Mouse (Mus musculus) left cerebral cortex, postnatal 4 days (tissue): ENCODE measurements around the gene Grhpr. TPM values are rescaled to one million over a fixed set of nuclear protein-coding genes. Genes with fewer than 3 reads are reported as not detected.
"Not testable (repeated sequence)": the region's sequence is repeated elsewhere in the genome, so short reads cannot be mapped to it uniquely, and the experiment has no call there.

Source experiments
- DNase-seq: peaks from one replicate; pipeline ENCODE4 v3.0.0-alpha.2; 2022
- intact Hi-C: fragments of 180-260 bp; cut with DNase I; formaldehyde crosslinking; loops from one replicate; pipeline ENCODE4 v1.15.1; 2025
- total RNA-seq, 2 experiments: library from RNA; stranded (reverse); gene quantifications; 2 replicates each; pipeline ENCODE4 v1.2.3; 2021

The Grhpr gene
- total RNA-seq, 2 experiments from 2014 or later = 9.8 to 12.0 TPM

DNA sequence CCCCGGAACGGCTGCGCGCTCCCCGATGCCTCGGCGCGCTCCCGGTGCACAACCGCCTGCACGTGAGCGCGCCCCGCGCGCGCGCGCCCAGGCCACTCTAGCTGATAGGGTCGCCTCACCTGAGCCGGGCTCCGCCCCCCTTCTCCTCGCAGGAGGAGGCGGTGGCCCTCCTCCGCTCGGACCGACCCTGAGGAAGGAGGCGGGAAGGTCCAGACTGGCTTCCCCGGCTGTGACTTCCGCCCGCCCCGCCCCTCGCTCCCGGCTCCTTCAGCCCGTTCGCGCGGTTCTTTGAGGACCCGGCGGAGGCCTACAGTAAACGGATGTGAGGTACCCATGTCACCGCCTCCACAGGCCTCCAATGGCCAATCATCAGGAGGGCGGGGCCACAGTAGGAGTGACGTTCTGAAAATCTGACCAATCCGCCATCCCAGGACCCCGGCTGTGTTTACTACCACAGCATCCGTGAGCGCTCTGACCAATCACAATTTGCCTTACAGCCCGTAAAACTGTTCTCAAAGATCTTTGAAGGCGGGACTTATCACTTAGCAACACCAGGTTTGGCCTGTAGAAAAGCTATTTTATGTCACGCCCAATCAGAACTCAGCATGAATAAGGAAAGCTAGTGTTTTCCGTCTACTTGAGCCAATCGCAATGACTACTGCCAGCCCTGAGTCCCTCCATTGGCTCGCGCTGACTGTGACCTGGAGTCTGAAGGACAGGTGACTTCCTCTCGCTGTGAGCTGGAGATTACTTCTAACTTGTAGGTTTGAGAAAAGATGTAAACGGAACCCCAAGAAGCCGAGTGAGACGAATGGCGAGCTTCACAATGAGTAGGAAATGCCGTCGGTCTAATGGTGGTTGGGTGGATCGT, 31.1 kb downstream of the Grhpr start, which contains the start of gene Zbtb5:
Zbtb5 (minus strand) TSS at position 308 of the 871 bp plus-strand sequence.
- DNase-seq = peak; percentile 100
- intact Hi-C loops = no loop called here

DNA sequence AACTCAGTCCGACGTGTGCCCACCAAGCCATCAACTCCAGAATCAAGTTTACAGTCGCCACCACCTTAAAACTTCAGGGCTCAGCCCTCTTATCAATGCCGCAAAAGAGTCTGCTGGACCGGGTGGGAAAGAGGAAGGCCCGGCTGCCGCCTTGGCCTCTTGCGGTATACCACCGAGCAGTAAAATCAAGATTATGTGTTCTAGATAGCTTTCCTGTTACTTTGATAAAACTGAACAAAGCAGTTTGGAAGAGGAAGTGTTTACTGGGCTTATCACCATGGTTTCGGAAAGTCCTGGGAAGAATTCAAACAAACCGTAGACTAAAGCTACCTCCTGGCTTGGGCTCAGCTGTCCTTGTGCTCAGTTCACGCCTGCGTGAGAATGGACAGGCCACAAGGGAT, 31.8 kb downstream of the Grhpr start:
- intact Hi-C loops = no loop called here
- no peak for DNase-seq

- no peak for DNase-seq
- intact Hi-C loops = no loop called here
Measured at GRCm38 (mm10) chr4:45013537-45013936, 32.3 kb downstream of the Grhpr start.

DNA sequence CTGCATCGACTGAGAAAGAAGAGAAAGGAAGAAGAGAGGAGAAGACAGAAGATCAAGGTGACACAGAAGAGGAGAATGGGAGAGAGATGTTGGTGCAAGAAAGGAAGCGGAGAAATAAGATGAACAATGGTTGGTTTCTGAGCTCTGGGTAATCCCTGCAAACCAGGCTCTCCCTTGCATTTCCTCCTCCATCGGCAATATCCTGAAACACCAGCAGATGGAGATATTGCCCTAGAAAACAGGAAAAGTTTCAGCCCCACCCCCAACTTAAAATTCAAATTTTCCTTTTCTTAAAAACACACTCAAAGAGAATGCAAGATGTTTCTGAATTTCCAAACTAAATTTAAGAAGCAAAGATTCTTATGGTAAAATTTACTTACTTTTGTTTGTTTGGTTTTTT, 34.4 kb downstream of the Grhpr start:
- DNase-seq = peak; percentile 34
- intact Hi-C loops = loop anchor here (5.0 kb wide), 2 partner anchors 267 to 1117 kb away; no protein-coding TSS in a partner anchor

- peak; percentile 90 for DNase-seq
- intact Hi-C loops = loop anchor here (5.0 kb wide), 2 partner anchors 264 to 1114 kb away; no protein-coding TSS in a partner anchor
Measured at GRCm38 (mm10) chr4:45018452-45018980, 37.3 kb downstream of the Grhpr start, which contains the start of gene Polr1e. Gene Polr1e, plus strand, starts transcription at chr4:45018583.

DNA sequence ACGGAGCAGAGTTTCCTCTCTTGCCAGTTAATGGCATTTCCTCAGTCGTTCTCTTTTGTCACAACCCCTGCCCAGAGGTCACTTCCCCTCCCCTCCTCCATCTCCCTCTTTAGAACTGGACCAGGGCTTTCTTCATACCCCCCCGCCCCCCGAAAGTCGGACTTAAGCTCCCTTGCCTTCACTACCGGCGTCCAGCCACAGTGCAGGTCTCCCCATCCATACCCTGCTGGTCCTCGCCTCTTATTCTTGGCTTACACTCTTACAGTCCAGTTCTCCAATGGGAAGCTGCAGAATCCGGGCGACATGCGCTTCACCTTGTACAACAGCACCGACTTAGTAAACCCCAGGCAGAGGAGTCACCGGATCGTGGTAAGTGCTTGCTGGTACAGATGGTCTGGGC, 37.8 kb downstream of the Grhpr start:
- intact Hi-C loops = loop anchor here (5.0 kb wide), 2 partner anchors 263 to 1113 kb away; no protein-coding TSS in a partner anchor

GRCm38 (mm10) chr4:45026459-45026858, 45.3 kb downstream of the Grhpr start:
- intact Hi-C loops = no loop called here
- DNase-seq = no peak

More for the DNA sequence above, 37.8 kb downstream of the Grhpr start:
- no peak for DNase-seq

- intact Hi-C loops = loop anchor here (10.0 kb wide), 1 partner anchor 272 kb away; no protein-coding TSS in a partner anchor
- DNase-seq = no peak
Measured at GRCm38 (mm10) chr4:45032586-45032985, 51.4 kb downstream of the Grhpr start.

GRCm38 (mm10) chr4:45034693-45035628, 53.8 kb downstream of the Grhpr start:
- DNase-seq = peak; percentile 37
- intact Hi-C loops = loop anchor here (10.0 kb wide), 1 partner anchor 270 kb away; no protein-coding TSS in a partner anchor

- DNase-seq = no peak
- intact Hi-C loops = loop anchor here (10.0 kb wide), 1 partner anchor 269 kb away; no protein-coding TSS in a partner anchor
Measured at GRCm38 (mm10) chr4:45036048-45036447, 54.9 kb downstream of the Grhpr start.

GRCm38 (mm10) chr4:45036571-45036970, 55.4 kb downstream of the Grhpr start:
- DNase-seq = no peak
- intact Hi-C loops = loop anchor here (10.0 kb wide), 1 partner anchor 268 kb away; no protein-coding TSS in a partner anchor

GRCm38 (mm10) chr4:45037455-45038410, 56.5 kb downstream of the Grhpr start:
- no peak for DNase-seq
- intact Hi-C loops = loop anchor here (10.0 kb wide), 1 partner anchor 267 kb away; no protein-coding TSS in a partner anchor

- DNase-seq = peak; percentile 21
- intact Hi-C loops = loop anchor here (10.0 kb wide), 1 partner anchor 266 kb away; no protein-coding TSS in a partner anchor
Measured at GRCm38 (mm10) chr4:45038879-45039278, 57.7 kb downstream of the Grhpr start.

- intact Hi-C loops = loop anchor here (10.0 kb wide), 1 partner anchor 265 kb away; no protein-coding TSS in a partner anchor
- not testable (repeated sequence) for DNase-seq
Measured at GRCm38 (mm10) chr4:45039546-45039945, 58.4 kb downstream of the Grhpr start.

Other genes with a start within 250 kb of the Grhpr start
- gene Zcchc7, start 225.5 kb upstream of the Grhpr start, total RNA-seq = 10 to 100 TPM; 68.9 to 70.7 TPM
- 10 to 100 TPM; 30.9 to 33.0 TPM for gene Zbtb5, start 31.0 kb downstream of the Grhpr start, total RNA-seq
- 10 to 100 TPM; 21.0 to 22.6 TPM for gene Polr1e, start 37.2 kb downstream of the Grhpr start, total RNA-seq
- gene Fbxo10, start 103.2 kb downstream of the Grhpr start, total RNA-seq = 10 to 100 TPM; 29.6 to 30.8 TPM
- 10 to 100 TPM; 54.3 to 60.2 TPM for gene Tomm5, start 126.7 kb downstream of the Grhpr start, total RNA-seq
- gene Frmpd1, start 203.5 kb downstream of the Grhpr start, total RNA-seq = 10 to 100 TPM; 16.5 to 18.5 TPM